Mouse (Mus musculus): Measurements from ENCODE around the gene Selenbp2.
"Not testable (repeated sequence)": the region's sequence is repeated elsewhere in the genome, so short reads cannot be mapped to it uniquely, and the experiment has no call there.

GRCm38 (mm10) chr3:94689195-94689594 lies 4.2 kb upstream of the Selenbp2 start:
- TF ChIP-seq CTCF (IDR thresholded peaks at IDR 0.05; ENCODE audit: low read depth, low read length); POLR2A (IDR thresholded peaks at IDR 0.05; ENCODE audit: insufficient read depth, low read length); EP300 (IDR thresholded peaks at IDR 0.05; ENCODE audit: insufficient read depth, low read depth, low read length): not testable (repeated sequence)

Measured in ES-Bruce4 (cell line).